Mouse (Mus musculus) embryonic facial prominence, embryonic 10.5 days (tissue): Measurements from ENCODE around the gene Cdh23. TPM values are rescaled to one million over a fixed set of nuclear protein-coding genes. Genes with fewer than 3 reads are reported as not detected.

Experiments used
- DNase-seq: peaks from one replicate; pipeline ENCODE4 v3.0.0-alpha.2; 2017; ENCODE audit warnings: low spot score
- H3K27ac ChIP-seq: fragments of 300-500 bp; sonication (generic); replicated peaks from 2 replicates; pipeline ENCODE4 v1.5.1; 2016; ENCODE audit warnings: mild to moderate bottlenecking
- H3K27me3 ChIP-seq: fragments of 300-500 bp; sonication (generic); replicated peaks from 2 replicates; pipeline ENCODE4 v1.6.1; 2016; ENCODE audit warnings: low read depth, mild to moderate bottlenecking; ENCODE audit not compliant: poor library complexity, severe bottlenecking
- H3K36me3 ChIP-seq: fragments of 300-500 bp; sonication (generic); replicated peaks from 2 replicates; pipeline ENCODE4 v1.6.1; 2016; ENCODE audit warnings: mild to moderate bottlenecking, moderate library complexity
- H3K4me1 ChIP-seq: fragments of 300-500 bp; sonication (generic); 2 replicates; pipeline ENCODE4 v1.6.1; 2016
- H3K4me3 ChIP-seq: fragments of 300-500 bp; sonication (generic); 2 replicates; pipeline ENCODE4 v1.5.1; 2016; ENCODE audit warnings: mild to moderate bottlenecking, moderate library complexity
- H3K9me3 ChIP-seq: fragments of 300-500 bp; sonication (generic); 2 replicates; pipeline ENCODE4 v1.6.1; 2016; ENCODE audit warnings: mild to moderate bottlenecking
- WGBS: fragments of 180-500 bp; shearing (Covaris S2); methylation state at CpG from one replicate; pipeline ENCODE4 v1.1.7; 2016; 5-methylcytosine and 5-hydroxymethylcytosine counted together
- polyA plus RNA-seq: library from polyadenylated mRNA; unstranded; fragments of >200 nt; fragmentation: Nextera tagmentation; extraction: Ambion mirVana; gene quantifications from 2 replicates; pipeline ENCODE4 v1.2.1, GENCODE M21; 2016

Cdh23 gene
- polyA plus RNA-seq, 1 experiment from 2014 or later, result 0.29 TPM

DNA sequence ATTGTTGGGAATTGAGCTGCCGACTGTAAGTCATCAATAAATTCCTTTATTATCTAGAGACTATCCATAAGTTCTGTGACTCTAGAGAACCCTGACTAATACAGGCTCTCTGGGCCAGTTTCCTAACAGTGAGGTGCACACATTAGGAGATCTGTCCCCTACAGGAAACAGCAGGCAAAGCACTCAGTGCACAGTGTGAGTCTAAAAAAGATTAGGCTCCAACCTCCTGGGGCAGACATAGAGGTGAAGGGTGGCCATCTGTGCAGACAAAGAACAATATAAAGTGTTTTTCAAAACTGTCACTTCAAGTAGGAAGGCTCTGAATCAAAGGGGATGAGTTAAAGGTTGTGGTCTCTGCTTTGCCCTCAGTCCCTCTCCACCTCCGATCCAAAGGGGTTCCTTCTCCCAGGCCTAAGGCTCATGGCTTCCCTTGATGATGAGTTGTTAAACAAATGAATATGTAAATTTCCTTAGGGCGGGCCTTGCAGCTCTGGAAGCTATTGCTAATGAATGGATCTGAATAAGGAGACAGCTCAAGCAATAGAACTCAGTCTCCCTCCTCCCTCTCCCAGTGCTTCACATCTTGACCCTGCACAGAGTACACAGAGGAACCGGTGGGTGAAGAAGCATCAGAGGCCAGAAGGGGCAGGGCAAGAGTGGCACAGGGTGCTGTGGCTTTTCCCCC is 143.2 kb downstream of the Cdh23 start:
- no peaks in the 10 kb centered on the region for H3K36me3 ChIP-seq

GRCm38 (mm10) chr10:60539164-60539914 is 157.0 kb downstream of the Cdh23 start:
- Histone ChIP-seq H3K9me3 (0 out of 2 replicates have a peak, but pooled peaks cover 3% of the 10 kb centered on the region), H3K27ac (no peak overlapping the region), H3K4me3 (no peak overlapping the region), H3K36me3 (no peaks in the 10 kb centered on the region), H3K27me3 (no peaks in the 10 kb centered on the region), H3K4me1 (peaks cover 7% of the 10 kb centered on the region; the same call in 1 of the 2 replicates)
- DNase-seq, result no peak
- 83% methylated on average over 18 of the region's 18 CpGs for WGBS

More for the DNA sequence above, 143.2 kb downstream of the Cdh23 start:
- H3K27ac ChIP-seq, result no peak overlapping the region
- 69% methylated on average over 4 of the region's 4 CpGs for WGBS
- no peaks in the 10 kb centered on the region for H3K27me3 ChIP-seq
- H3K9me3 ChIP-seq, result no peaks in the 10 kb centered on the region
- H3K4me3 ChIP-seq, result no peak overlapping the region
- no peak for DNase-seq
- peaks cover 4% of the 10 kb centered on the region for H3K4me1 ChIP-seq

- H3K36me3 ChIP-seq, result no peaks in the 10 kb centered on the region
- H3K27ac ChIP-seq, result no peak overlapping the region
- peak overlapping the region; percentile 30 for H3K4me3 ChIP-seq
- no peaks in the 10 kb centered on the region for H3K27me3 ChIP-seq
- DNase-seq, result peak; percentile 59
- peaks cover 7% of the 10 kb centered on the region; the same call in 1 of the 2 replicates for H3K4me1 ChIP-seq
- no peaks in the 10 kb centered on the region for H3K9me3 ChIP-seq
- WGBS, result 15% methylated on average over 14 of the region's 14 CpGs
Observed at GRCm38 (mm10) chr10:60536098-60536811, 160.0 kb downstream of the Cdh23 start.

GRCm38 (mm10) chr10:60532502-60532901 is 163.8 kb downstream of the Cdh23 start:
- H3K27me3 ChIP-seq, result no peaks in the 10 kb centered on the region
- 79% methylated on average over 4 of the region's 4 CpGs for WGBS
- no peak overlapping the region for H3K4me3 ChIP-seq
- no peak overlapping the region for H3K27ac ChIP-seq
- H3K4me1 ChIP-seq, result peaks cover 7% of the 10 kb centered on the region; the same call in 1 of the 2 replicates
- no peak for DNase-seq
- H3K9me3 ChIP-seq, result no peaks in the 10 kb centered on the region
- H3K36me3 ChIP-seq, result no peaks in the 10 kb centered on the region

DNA sequence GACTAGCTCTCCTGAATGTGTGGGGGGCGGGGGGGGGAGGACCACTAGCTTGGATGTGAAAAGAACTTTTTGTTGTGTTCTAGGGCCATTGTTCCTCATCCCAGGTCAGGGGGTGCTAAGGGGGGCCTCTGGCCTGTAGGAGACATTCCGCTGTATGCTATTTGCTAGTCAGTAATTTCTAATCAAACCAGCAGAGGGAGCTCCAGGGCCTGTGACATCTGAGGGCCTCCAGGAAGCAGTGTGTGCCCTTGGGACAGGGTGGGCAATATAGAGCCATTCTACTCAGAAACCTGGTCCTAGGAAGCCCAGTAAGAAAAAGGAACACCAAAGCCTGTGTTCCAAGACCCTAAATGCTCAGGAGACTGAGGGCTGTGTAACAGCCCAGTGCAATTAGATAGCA is 164.9 kb downstream of the Cdh23 start:
- H3K4me1 ChIP-seq, result peaks cover 3% of the 10 kb centered on the region; the same call in 1 of the 2 replicates
- H3K27me3 ChIP-seq, result no peaks in the 10 kb centered on the region
- DNase-seq, result peak; percentile 54
- H3K9me3 ChIP-seq, result no peaks in the 10 kb centered on the region
- H3K36me3 ChIP-seq, result no peaks in the 10 kb centered on the region
- H3K4me3 ChIP-seq, result no peak overlapping the region
- WGBS, result 23% methylated on average over 2 of the region's 2 CpGs
- no peak overlapping the region for H3K27ac ChIP-seq

DNA sequence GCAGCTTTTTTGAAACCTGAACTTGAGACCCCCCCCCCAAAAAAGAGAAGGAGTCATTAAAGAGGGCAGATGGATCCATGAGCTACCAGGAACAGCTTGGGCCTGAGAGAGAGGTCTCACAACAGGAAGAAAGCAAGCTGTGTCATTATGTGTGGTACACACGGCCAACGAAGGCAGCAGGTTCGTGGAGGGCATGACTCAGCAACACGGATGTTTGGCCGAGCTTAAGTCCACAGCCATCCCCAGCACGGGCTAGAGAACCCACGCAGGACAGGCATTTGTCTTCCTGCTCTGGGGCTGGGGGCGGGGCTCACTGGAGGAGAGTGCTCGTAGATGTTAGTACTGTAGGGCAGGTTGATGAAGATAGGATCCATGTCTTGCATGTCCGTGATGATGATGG is 165.7 kb downstream of the Cdh23 start:
- no peak overlapping the region for H3K4me3 ChIP-seq
- H3K9me3 ChIP-seq, result no peaks in the 10 kb centered on the region
- no peak overlapping the region for H3K27ac ChIP-seq
- DNase-seq, result no peak
- no peaks in the 10 kb centered on the region for H3K36me3 ChIP-seq
- WGBS, result 77% methylated on average over 10 of the region's 10 CpGs
- H3K27me3 ChIP-seq, result no peaks in the 10 kb centered on the region
- H3K4me1 ChIP-seq, result no peaks in the 10 kb centered on the region; the same call in 1 of the 2 replicates

DNA sequence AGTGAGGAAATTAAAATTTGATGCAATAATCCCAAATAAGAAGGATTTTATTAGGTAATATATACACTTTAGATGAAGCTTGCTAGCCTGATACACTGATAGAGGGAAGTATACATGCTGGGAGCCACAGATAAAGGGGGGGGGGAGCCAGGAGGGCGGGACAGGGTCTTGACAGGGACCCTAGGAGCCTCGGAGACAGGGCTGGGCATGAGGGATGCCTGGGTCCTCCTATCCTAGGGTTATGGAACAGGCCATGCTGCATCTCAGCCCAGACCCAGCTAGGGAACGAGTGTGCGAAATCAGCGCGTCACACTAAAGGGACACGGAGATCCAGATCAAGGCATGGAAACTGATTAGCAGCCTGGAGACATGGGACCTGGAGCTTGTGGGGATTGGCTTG is 168.3 kb downstream of the Cdh23 start:
- WGBS, result 81% methylated on average over 7 of the region's 7 CpGs
- Histone ChIP-seq H3K36me3 (no peaks in the 10 kb centered on the region), H3K4me1 (no peaks in the 10 kb centered on the region; the same call in 1 of the 2 replicates), H3K27ac (no peak overlapping the region), H3K9me3 (no peaks in the 10 kb centered on the region), H3K27me3 (no peaks in the 10 kb centered on the region), H3K4me3 (no peak overlapping the region)
- no peak for DNase-seq

GRCm38 (mm10) chr10:60525081-60525480 is 171.2 kb downstream of the Cdh23 start:
- 84% methylated on average over 8 of the region's 8 CpGs for WGBS
- no peak for DNase-seq
- H3K9me3 ChIP-seq, result no peaks in the 10 kb centered on the region

GRCm38 (mm10) chr10:60516286-60516685 is 180.0 kb downstream of the Cdh23 start:
- Histone ChIP-seq H3K27me3 (no peaks in the 10 kb centered on the region), H3K27ac (no peak overlapping the region), H3K36me3 (no peaks in the 10 kb centered on the region), H3K4me3 (no peak overlapping the region), H3K9me3 (no peaks in the 10 kb centered on the region), H3K4me1 (no peaks in the 10 kb centered on the region)
- no peak for DNase-seq
- 87% methylated on average over 11 of the region's 11 CpGs for WGBS

More at GRCm38 (mm10) chr10:60525081-60525480, 171.2 kb downstream of the Cdh23 start:
- no peaks in the 10 kb centered on the region for H3K4me1 ChIP-seq
- no peak overlapping the region for H3K4me3 ChIP-seq
- no peaks in the 10 kb centered on the region for H3K36me3 ChIP-seq
- H3K27me3 ChIP-seq, result no peaks in the 10 kb centered on the region
- H3K27ac ChIP-seq, result no peak overlapping the region

- H3K9me3 ChIP-seq, result no peaks in the 10 kb centered on the region
- no peak overlapping the region for H3K4me3 ChIP-seq
- 25% methylated on average over 4 of the region's 4 CpGs for WGBS
- H3K27me3 ChIP-seq, result no peaks in the 10 kb centered on the region; the same call in 1 of the 2 replicates
- no peaks in the 10 kb centered on the region for H3K36me3 ChIP-seq
- peak overlapping the region; percentile 19; the same call in 1 of the 2 replicates for H3K27ac ChIP-seq
- no peak for DNase-seq
- peaks cover 15% of the 10 kb centered on the region for H3K4me1 ChIP-seq
Observed at GRCm38 (mm10) chr10:60498538-60498937, 197.8 kb downstream of the Cdh23 start.

DNA sequence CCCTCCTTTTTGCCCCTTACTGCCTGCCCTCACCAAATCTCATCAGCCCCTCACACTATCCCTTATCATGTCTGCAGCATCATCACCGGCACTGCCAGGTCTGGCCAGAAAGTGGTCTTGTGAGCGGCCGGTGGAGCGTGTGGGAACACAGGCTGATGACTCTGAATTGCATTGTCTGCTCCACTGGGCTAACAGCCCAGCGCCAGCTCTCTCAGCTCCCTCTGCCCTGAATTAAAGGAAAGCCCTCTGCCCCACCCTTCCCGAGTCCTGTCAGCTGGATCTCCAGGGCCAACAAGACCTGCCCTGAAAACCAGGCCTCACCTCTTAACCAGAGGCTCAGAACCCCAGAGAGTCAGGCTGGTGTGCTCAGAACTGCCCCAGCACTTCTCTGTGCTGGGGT is 201.2 kb downstream of the Cdh23 start:
- Histone ChIP-seq H3K27me3 (no peaks in the 10 kb centered on the region), H3K4me1 (peaks cover 24% of the 10 kb centered on the region), H3K27ac (no peak overlapping the region), H3K9me3 (no peaks in the 10 kb centered on the region), H3K4me3 (no peak overlapping the region), H3K36me3 (no peaks in the 10 kb centered on the region)
- DNase-seq, result no peak
- WGBS, result 30% methylated on average over 6 of the region's 6 CpGs

- peaks cover 12% of the 10 kb centered on the region for H3K4me1 ChIP-seq
- no peak overlapping the region for H3K4me3 ChIP-seq
- no peak overlapping the region for H3K27ac ChIP-seq
- no peaks in the 10 kb centered on the region for H3K36me3 ChIP-seq
- no peaks in the 10 kb centered on the region for H3K9me3 ChIP-seq
- no peak for DNase-seq
- WGBS, result 59% methylated on average over 2 of the region's 2 CpGs
- no peaks in the 10 kb centered on the region for H3K27me3 ChIP-seq
Observed at GRCm38 (mm10) chr10:60491538-60491937, 204.8 kb downstream of the Cdh23 start.
